Mouse (Mus musculus): Measurements from ENCODE around the gene Glrp1. TPM values are rescaled to one million over a fixed set of nuclear protein-coding genes. Genes with fewer than 3 reads are reported as not detected.

The Glrp1 gene
- polyA plus RNA-seq, 1 experiment from 2014 or later = 0.15 TPM

GRCm38 (mm10) chr1:88459655-88460054 lies 50.2 kb downstream of the Glrp1 start:
- WGBS = 84% methylated on average over 5 of the region's 5 CpGs
- H3K4me2 ChIP-seq = no peak overlapping the region
- H3K27me3 ChIP-seq = no peaks in the 10 kb centered on the region
- H3K27ac ChIP-seq = no peak overlapping the region
- H3K9ac ChIP-seq = no peak overlapping the region
- H3K36me3 ChIP-seq = no peaks in the 10 kb centered on the region
- no peaks in the 10 kb centered on the region for H3K9me3 ChIP-seq
- H3K4me1 ChIP-seq = peaks cover 18% of the 10 kb centered on the region
- no peak for ATAC-seq (ENCODE audit: borderline replicate concordance, extremely low read depth, low FRiP score, low TSS enrichment)
- H3K4me3 ChIP-seq = no peak overlapping the region

GRCm38 (mm10) chr1:88459196-88459595 lies 50.7 kb downstream of the Glrp1 start:
- no peak for ATAC-seq (ENCODE audit: borderline replicate concordance, extremely low read depth, low FRiP score, low TSS enrichment)
- H3K27ac ChIP-seq = no peak overlapping the region
- H3K9me3 ChIP-seq = no peaks in the 10 kb centered on the region
- 82% methylated on average over 4 of the region's 4 CpGs for whole genome bisulfite sequencing
- H3K4me2 ChIP-seq = no peak overlapping the region
- H3K4me3 ChIP-seq = no peak overlapping the region
- no peaks in the 10 kb centered on the region for H3K36me3 ChIP-seq
- peaks cover 19% of the 10 kb centered on the region for H3K4me1 ChIP-seq
- H3K9ac ChIP-seq = no peak overlapping the region
- H3K27me3 ChIP-seq = no peaks in the 10 kb centered on the region

- Histone ChIP-seq H3K36me3 (no peaks in the 10 kb centered on the region), H3K27me3 (no peaks in the 10 kb centered on the region), H3K4me3 (no peak overlapping the region), H3K27ac (no peak overlapping the region), H3K4me1 (peaks cover 4% of the 10 kb centered on the region), H3K9ac (no peak overlapping the region), H3K4me2 (no peak overlapping the region), H3K9me3 (no peaks in the 10 kb centered on the region)
- WGBS = 53% methylated on average over 14 of the region's 14 CpGs
- ATAC-seq (ENCODE audit: borderline replicate concordance, extremely low read depth, low FRiP score, low TSS enrichment) = peak; percentile 50; the same call in 1 of the 2 replicates
Measured at GRCm38 (mm10) chr1:88456451-88457072, 53.3 kb downstream of the Glrp1 start.

DNA sequence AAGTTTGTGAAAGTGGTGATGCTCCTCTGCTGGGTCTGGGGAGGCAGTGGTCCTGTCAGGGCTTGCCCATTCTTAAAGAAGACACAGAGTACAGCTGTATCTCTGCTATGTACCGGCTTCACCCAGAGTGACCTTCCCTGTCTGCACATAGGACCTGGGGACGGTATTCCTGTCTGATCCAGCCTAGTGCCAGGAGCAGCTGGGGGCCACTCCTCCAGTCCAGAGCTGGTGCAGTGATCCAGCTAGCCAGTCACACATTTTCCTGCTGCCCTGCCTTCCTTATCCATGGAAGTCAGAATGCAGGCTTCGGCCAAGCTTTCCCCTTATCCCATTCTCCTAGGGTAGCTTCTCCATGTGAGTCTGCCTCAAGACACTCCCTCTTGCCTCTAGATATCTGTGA lies 54.1 kb downstream of the Glrp1 start:
- H3K36me3 ChIP-seq = no peaks in the 10 kb centered on the region
- H3K4me2 ChIP-seq = no peak overlapping the region
- H3K9me3 ChIP-seq = no peaks in the 10 kb centered on the region
- no peak for ATAC-seq (ENCODE audit: borderline replicate concordance, extremely low read depth, low FRiP score, low TSS enrichment)
- no peaks in the 10 kb centered on the region for H3K27me3 ChIP-seq
- no peak overlapping the region for H3K27ac ChIP-seq
- peaks cover 4% of the 10 kb centered on the region for H3K4me1 ChIP-seq
- WGBS = 69% methylated on average over 3 of the region's 3 CpGs
- no peak overlapping the region for H3K4me3 ChIP-seq
- no peak overlapping the region for H3K9ac ChIP-seq

DNA sequence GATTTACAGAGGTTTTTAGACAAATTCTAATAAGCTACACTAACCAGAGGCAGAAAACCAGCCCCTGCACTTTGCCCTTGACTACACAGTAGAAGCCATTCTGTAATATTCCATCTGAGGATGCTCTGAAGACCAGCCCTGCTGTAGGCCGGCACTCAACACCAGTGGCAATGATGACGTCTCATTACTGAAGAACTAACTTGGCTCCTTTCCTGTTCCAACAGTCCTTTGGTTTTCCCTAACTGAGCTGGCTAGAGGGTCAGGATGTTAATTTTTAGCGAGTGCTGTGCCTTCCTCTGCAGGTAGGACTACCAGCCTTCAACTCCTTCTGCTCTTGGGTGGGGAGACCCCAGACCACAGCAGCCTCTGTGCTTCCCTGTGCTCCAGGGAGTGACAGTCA lies 55.2 kb downstream of the Glrp1 start:
- WGBS = 26% methylated on average over 3 of the region's 3 CpGs
- no peak overlapping the region for H3K9ac ChIP-seq
- peak overlapping the region; percentile 81 for H3K27ac ChIP-seq
- ATAC-seq (ENCODE audit: borderline replicate concordance, extremely low read depth, low FRiP score, low TSS enrichment) = 0 out of 2 replicates have a peak, but pooled peaks have one; percentile 13
- no peaks in the 10 kb centered on the region for H3K9me3 ChIP-seq
- H3K27me3 ChIP-seq = no peaks in the 10 kb centered on the region
- no peak overlapping the region for H3K4me3 ChIP-seq
- peaks cover 4% of the 10 kb centered on the region for H3K4me1 ChIP-seq
- no peaks in the 10 kb centered on the region for H3K36me3 ChIP-seq
- H3K4me2 ChIP-seq = no peak overlapping the region

- no peak overlapping the region for H3K4me2 ChIP-seq
- no peaks in the 10 kb centered on the region for H3K27me3 ChIP-seq
- H3K36me3 ChIP-seq = no peaks in the 10 kb centered on the region
- peaks cover 4% of the 10 kb centered on the region for H3K4me1 ChIP-seq
- no peak for ATAC-seq (ENCODE audit: borderline replicate concordance, extremely low read depth, low FRiP score, low TSS enrichment)
- no peak overlapping the region for H3K4me3 ChIP-seq
- H3K9ac ChIP-seq = no peak overlapping the region
- WGBS = 73% methylated on average over 6 of the region's 6 CpGs
- H3K9me3 ChIP-seq = no peaks in the 10 kb centered on the region
- no peak overlapping the region for H3K27ac ChIP-seq
Measured at GRCm38 (mm10) chr1:88452198-88452597, 57.7 kb downstream of the Glrp1 start.

GRCm38 (mm10) chr1:88450668-88451067 lies 59.2 kb downstream of the Glrp1 start:
- no peaks in the 10 kb centered on the region for H3K9me3 ChIP-seq
- no peak overlapping the region for H3K4me2 ChIP-seq
- H3K9ac ChIP-seq = no peak overlapping the region
- no peak for ATAC-seq (ENCODE audit: borderline replicate concordance, extremely low read depth, low FRiP score, low TSS enrichment)
- H3K4me3 ChIP-seq = no peak overlapping the region
- no peaks in the 10 kb centered on the region for H3K36me3 ChIP-seq
- WGBS = 71% methylated on average over 4 of the region's 4 CpGs
- H3K27ac ChIP-seq = no peak overlapping the region
- peaks cover 4% of the 10 kb centered on the region for H3K4me1 ChIP-seq
- H3K27me3 ChIP-seq = no peaks in the 10 kb centered on the region

Other genes with a start within 250 kb of the Glrp1 start
- gene Hjurp, start 232.4 kb downstream of the Glrp1 start, polyA plus RNA-seq (2015; fragmentation: Nextera tagmentation; extraction: Ambion mirVana) = 184 and 198 TPM in 2 replicates
- gene Trpm8, start 232.4 kb downstream of the Glrp1 start, polyA plus RNA-seq (2015; fragmentation: Nextera tagmentation; extraction: Ambion mirVana) = 0.04 and 0.10 TPM in 2 replicates
- 0.75 and 2.5 TPM in 2 replicates for gene Spp2, start 103.1 kb downstream of the Glrp1 start, polyA plus RNA-seq (2015; fragmentation: Nextera tagmentation; extraction: Ambion mirVana)
- 21.7 and 23.3 TPM in 2 replicates for gene Arl4c, start 192.2 kb upstream of the Glrp1 start, polyA plus RNA-seq (2015; fragmentation: Nextera tagmentation; extraction: Ambion mirVana)